Mouse (Mus musculus): ENCODE measurements at regions not wholly inside any gene's neighbourhood (a gene's known extent, or its start where the extent isn't known, plus 50 kb on each side); places are given as distances from the start of the nearest gene placed in this dataset.

DNA sequence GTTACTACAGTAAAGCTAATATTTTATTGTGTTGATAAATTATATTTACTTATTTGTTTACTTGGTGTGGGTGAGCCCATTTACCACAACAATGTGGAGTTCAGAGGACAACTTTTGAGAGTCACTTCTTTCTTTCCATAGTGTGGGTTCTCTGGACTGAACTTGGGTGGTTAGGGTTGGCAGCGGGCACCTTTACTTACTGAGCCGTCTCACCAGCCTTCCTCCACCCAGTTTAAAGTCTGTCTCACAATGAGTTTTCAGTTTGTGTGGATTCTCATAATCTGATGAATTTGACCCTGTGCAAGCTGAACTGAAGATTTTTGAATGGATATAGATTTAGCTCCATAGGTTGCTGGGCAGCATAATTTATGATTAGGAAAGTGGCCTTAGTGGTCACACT, 53.5 kb upstream of the Pth start:
- WGBS: 87% methylated on average over 2 of the region's 2 CpGs
- H3K27me3 ChIP-seq (ENCODE audit: insufficient read depth, low read length): no peaks in the 10 kb centered on the region

DNA sequence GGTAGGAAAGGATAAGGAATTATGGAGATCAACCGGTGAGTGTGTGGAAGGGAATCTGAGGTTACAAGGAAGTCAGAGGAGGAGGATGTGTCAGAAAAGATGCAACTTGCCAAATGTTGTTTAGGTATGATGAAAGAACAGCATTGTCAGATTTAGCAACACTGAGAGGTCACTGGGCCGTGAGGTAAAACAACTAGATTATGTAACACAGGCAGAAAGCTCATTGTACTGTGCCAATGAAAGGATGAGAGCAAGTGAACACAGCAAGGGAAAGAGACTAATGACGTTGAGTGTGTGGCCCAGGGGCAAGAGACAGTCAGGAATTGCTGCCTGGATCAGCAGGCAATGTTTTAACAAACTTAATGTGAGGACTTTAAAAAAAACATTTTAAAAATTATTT, 55.2 kb upstream of the Pth start:
- 54% methylated on average over 3 of the region's 3 CpGs for whole genome bisulfite sequencing
- no peak overlapping the region for H3K4me3 ChIP-seq (ENCODE audit: low read depth, low read length)
- no peak for ATAC-seq (ENCODE audit: insufficient read depth)
- no peak overlapping the region for H3K4me2 ChIP-seq
- no peaks in the 10 kb centered on the region for H3K36me3 ChIP-seq (ENCODE audit: insufficient read depth)
- no peak for DNase-seq
- no peak overlapping the region for H3K27ac ChIP-seq (ENCODE audit: low read depth)
- H3K9me3 ChIP-seq (ENCODE audit: low read depth, low read length): no peaks in the 10 kb centered on the region
- TF ChIP-seq CTCF (IDR thresholded peaks at IDR 0.05; ENCODE audit: low read depth): no peak
- H3K4me1 ChIP-seq (ENCODE audit: insufficient read depth): no peaks in the 10 kb centered on the region
- H3K9ac ChIP-seq: no peak overlapping the region
- no peaks in the 10 kb centered on the region for H3K27me3 ChIP-seq (ENCODE audit: insufficient read depth, low read length)

More for the DNA sequence above, 53.5 kb upstream of the Pth start:
- Histone ChIP-seq H3K4me1 (ENCODE audit: insufficient read depth) (no peaks in the 10 kb centered on the region), H3K27ac (ENCODE audit: low read depth) (no peak overlapping the region), H3K4me3 (ENCODE audit: low read depth, low read length) (no peak overlapping the region), H3K4me2 (no peak overlapping the region), H3K36me3 (ENCODE audit: insufficient read depth) (no peaks in the 10 kb centered on the region), H3K9ac (no peak overlapping the region), H3K9me3 (ENCODE audit: low read depth, low read length) (no peaks in the 10 kb centered on the region)
- ATAC-seq (ENCODE audit: insufficient read depth) (no peak), DNase-seq (no peak)
- no peak for TF ChIP-seq CTCF (IDR thresholded peaks at IDR 0.05; ENCODE audit: low read depth)

DNA sequence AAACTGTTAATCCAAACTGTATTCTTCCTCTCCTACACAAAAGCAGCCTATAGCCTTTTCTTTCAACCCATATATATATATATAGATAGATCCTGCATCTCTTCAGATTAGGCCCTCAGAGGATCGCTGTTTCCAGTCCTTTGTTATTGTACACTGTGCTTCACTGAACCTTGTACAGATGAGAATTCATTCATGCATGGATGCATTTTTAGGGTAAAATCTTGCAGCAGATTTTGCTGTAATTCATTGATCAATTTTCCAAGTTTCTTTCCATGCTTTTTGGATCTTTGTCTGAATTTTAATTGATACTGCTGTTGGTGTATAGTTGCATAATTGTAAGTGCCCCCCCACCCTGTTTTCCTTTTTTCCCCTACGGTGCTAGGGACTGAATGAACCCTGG, 56.6 kb upstream of the Pth start:
- 79% methylated on average over 2 of the region's 2 CpGs for WGBS
- Histone ChIP-seq H3K27ac (ENCODE audit: low read depth) (no peak overlapping the region), H3K9me3 (ENCODE audit: low read depth, low read length) (no peaks in the 10 kb centered on the region), H3K27me3 (ENCODE audit: insufficient read depth, low read length) (no peaks in the 10 kb centered on the region), H3K4me1 (ENCODE audit: insufficient read depth) (no peaks in the 10 kb centered on the region), H3K4me2 (no peak overlapping the region), H3K36me3 (ENCODE audit: insufficient read depth) (no peaks in the 10 kb centered on the region), H3K9ac (no peak overlapping the region), H3K4me3 (ENCODE audit: low read depth, low read length) (no peak overlapping the region)
- no peak for TF ChIP-seq CTCF (IDR thresholded peaks at IDR 0.05; ENCODE audit: low read depth)
- ATAC-seq (ENCODE audit: insufficient read depth) (no peak), DNase-seq (no peak)

DNA sequence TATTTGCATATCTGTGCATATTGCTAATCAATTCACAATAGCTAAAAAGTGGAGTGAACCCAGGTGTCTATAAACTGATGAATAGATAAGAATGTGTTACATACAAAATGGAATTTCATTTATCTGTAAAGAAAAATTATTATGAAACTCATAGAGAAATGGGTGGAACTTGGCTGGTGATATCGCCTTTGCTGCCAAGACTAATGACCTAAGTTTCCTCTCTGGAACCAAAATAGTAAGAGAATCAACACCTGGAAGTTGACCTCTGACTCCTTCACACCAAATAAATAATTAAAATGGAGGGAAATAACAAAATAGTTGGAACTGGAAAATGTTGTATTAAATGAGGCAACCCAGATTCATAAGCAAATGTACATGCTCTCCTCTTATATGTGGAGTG, 53.2 kb upstream of the Far1 start:
- H3K27me3 ChIP-seq (ENCODE audit: insufficient read depth, low read length): no peaks in the 10 kb centered on the region
- H3K4me3 ChIP-seq (ENCODE audit: low read depth, low read length): no peak overlapping the region
- no peak overlapping the region for H3K4me2 ChIP-seq
- no peaks in the 10 kb centered on the region for H3K36me3 ChIP-seq (ENCODE audit: insufficient read depth)
- 71% methylated on average over 1 of the region's 1 CpGs for WGBS
- ATAC-seq (ENCODE audit: insufficient read depth): no peak
- DNase-seq: peak; percentile 7
- no peaks in the 10 kb centered on the region for H3K4me1 ChIP-seq (ENCODE audit: insufficient read depth)
- H3K27ac ChIP-seq (ENCODE audit: low read depth): no peak overlapping the region
- H3K9ac ChIP-seq: no peak overlapping the region
- no peaks in the 10 kb centered on the region for H3K9me3 ChIP-seq (ENCODE audit: low read depth, low read length)
- TF ChIP-seq CTCF (IDR thresholded peaks at IDR 0.05; ENCODE audit: low read depth): no peak

DNA sequence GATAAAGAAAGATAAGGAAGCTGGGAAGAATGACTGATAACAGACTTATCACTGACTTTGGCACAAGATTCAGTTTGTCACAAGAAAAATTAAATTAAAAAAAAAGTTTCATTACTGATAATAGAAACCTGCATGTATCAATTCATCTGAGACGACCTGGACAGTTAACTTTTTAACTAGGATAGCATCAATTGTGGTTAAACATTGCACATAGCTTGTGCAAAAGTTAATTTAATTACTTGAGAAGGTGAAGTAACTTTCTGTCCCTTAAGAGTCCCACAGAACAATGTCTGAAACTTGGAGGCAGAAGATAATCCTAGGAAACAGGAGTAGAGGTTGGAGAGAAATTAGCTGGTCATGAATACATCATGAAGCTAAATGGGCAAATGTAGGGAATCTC, 51.3 kb upstream of the Far1 start:
- TF ChIP-seq CTCF (IDR thresholded peaks at IDR 0.05; ENCODE audit: low read depth): no peak
- DNase-seq (no peak), ATAC-seq (ENCODE audit: insufficient read depth) (no peak)
- WGBS: 59% methylated on average over 1 of the region's 1 CpGs
- Histone ChIP-seq H3K36me3 (ENCODE audit: insufficient read depth) (no peaks in the 10 kb centered on the region), H3K4me1 (ENCODE audit: insufficient read depth) (no peaks in the 10 kb centered on the region), H3K27me3 (ENCODE audit: insufficient read depth, low read length) (no peaks in the 10 kb centered on the region), H3K9ac (no peak overlapping the region), H3K9me3 (ENCODE audit: low read depth, low read length) (no peaks in the 10 kb centered on the region), H3K4me2 (no peak overlapping the region), H3K4me3 (ENCODE audit: low read depth, low read length) (no peak overlapping the region), H3K27ac (ENCODE audit: low read depth) (no peak overlapping the region)

Data from lung, embryonic 14.5 days (tissue).